Mouse (Mus musculus): Measurements from ENCODE around the gene Haspin. TPM values are rescaled to one million over a fixed set of nuclear protein-coding genes. Genes with fewer than 3 reads are reported as not detected.

Gene Haspin
- polyA plus RNA-seq, 1 experiment, result 256 TPM

- TF ChIP-seq POLR2A (IDR thresholded peaks at IDR 0.05; ENCODE audit: control insufficient read depth, low read depth, low read length) (no peak), CTCF (IDR thresholded peaks at IDR 0.05; ENCODE audit: control insufficient read depth, insufficient read depth, insufficient replicate concordance, low read depth, low read length) (no peak)
- Histone ChIP-seq H3K27ac (ENCODE audit: control insufficient read depth, insufficient read depth, low read depth, low read length) (peak overlapping the region; percentile 82; the same call in 1 of the 2 replicates), H3K4me3 (ENCODE audit: control insufficient read depth, low read depth, low read length) (peak overlapping the region; percentile 95), H3K27me3 (ENCODE audit: control insufficient read depth, insufficient read depth, low read length) (no peaks in the 10 kb centered on the region), H3K4me1 (ENCODE audit: control insufficient read depth, insufficient read depth, low read length) (peaks cover 8% of the 10 kb centered on the region), H3K36me3 (ENCODE audit: control insufficient read depth, insufficient read depth, low read length) (peaks cover 5% of the 10 kb centered on the region)
Observed at GRCm38 (mm10) chr11:73137116-73137515, 978 bp downstream of the Haspin start.

DNA sequence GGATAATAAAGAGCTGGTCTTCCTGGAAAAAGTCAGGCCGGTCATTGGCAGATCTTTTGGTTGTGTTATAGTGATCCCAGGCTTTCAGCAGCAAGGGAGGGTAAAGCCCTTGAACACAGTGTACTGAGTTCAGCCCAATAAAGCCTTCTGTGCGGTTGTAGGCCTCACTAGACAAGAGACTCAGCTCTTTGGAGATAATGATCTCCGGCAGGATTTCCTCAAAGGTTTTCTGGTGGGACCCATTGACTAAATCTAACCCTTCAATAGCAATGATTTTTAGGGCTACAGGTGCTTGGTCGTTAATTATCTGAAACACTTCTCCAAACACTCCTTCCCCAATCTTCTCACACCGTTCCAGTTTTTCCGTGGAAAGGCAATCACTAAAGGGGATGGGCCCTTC lies 1.5 kb downstream of the Haspin start:
- Histone ChIP-seq H3K27ac (ENCODE audit: control insufficient read depth, insufficient read depth, low read depth, low read length) (no peak overlapping the region), H3K36me3 (ENCODE audit: control insufficient read depth, insufficient read depth, low read length) (peaks cover 5% of the 10 kb centered on the region), H3K4me3 (ENCODE audit: control insufficient read depth, low read depth, low read length) (peak overlapping the region; percentile 95), H3K27me3 (ENCODE audit: control insufficient read depth, insufficient read depth, low read length) (no peaks in the 10 kb centered on the region), H3K4me1 (ENCODE audit: control insufficient read depth, insufficient read depth, low read length) (peaks cover 8% of the 10 kb centered on the region)
- TF ChIP-seq CTCF (IDR thresholded peaks at IDR 0.05; ENCODE audit: control insufficient read depth, insufficient read depth, insufficient replicate concordance, low read depth, low read length), result no peak
- no peak for TF ChIP-seq POLR2A (IDR thresholded peaks at IDR 0.05; ENCODE audit: control insufficient read depth, low read depth, low read length)

DNA sequence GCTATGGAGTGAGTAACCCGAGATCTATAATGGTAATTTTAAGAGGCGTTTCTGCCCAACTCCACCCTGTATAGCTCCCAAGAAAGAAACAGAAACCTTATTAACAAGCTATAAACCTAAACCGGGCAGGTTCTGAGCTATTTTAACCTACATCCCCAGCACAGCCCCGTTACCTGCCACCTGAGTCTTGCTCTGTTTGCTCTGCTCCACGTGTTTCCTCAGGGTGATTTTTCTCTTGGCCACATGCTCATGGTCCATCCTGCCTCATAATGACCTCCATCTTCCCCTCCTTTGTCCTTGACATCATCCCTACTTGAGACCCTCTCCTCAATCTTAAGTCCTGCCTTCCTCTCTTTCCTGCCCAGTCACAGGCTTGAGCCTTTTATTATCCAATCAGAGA lies 3.9 kb downstream of the Haspin start:
- Histone ChIP-seq H3K4me3 (ENCODE audit: control insufficient read depth, low read depth, low read length) (peak overlapping the region; percentile 44), H3K27ac (ENCODE audit: control insufficient read depth, insufficient read depth, low read depth, low read length) (no peak overlapping the region), H3K4me1 (ENCODE audit: control insufficient read depth, insufficient read depth, low read length) (peaks cover 8% of the 10 kb centered on the region), H3K27me3 (ENCODE audit: control insufficient read depth, insufficient read depth, low read length) (no peaks in the 10 kb centered on the region), H3K36me3 (ENCODE audit: control insufficient read depth, insufficient read depth, low read length) (peaks cover 5% of the 10 kb centered on the region)
- TF ChIP-seq POLR2A (IDR thresholded peaks at IDR 0.05; ENCODE audit: control insufficient read depth, low read depth, low read length) (no peak), CTCF (IDR thresholded peaks at IDR 0.05; ENCODE audit: control insufficient read depth, insufficient read depth, insufficient replicate concordance, low read depth, low read length) (no peak)

DNA sequence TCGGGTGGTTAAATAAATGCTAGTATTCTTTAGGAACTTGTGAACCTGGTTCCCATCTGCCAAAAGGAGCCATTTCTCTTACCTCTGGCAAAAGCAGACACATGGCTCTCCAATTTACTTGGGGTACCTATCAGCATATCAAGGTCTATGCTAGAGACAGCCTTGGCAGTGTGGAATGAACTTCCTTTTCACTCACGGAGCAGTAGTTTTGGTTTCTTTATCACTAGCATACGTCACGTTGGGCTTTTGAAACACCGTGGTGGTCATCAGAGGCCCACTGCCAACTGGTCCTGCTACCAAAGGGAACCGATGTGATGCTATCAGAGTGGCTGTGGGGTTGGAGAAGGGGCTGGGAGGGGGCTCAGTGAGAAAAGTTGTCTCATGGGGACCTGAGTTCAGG lies 5.1 kb downstream of the Haspin start:
- H3K4me3 ChIP-seq (ENCODE audit: control insufficient read depth, low read depth, low read length), result no peak overlapping the region
- H3K36me3 ChIP-seq (ENCODE audit: control insufficient read depth, insufficient read depth, low read length), result peaks cover 5% of the 10 kb centered on the region
- no peak for TF ChIP-seq CTCF (IDR thresholded peaks at IDR 0.05; ENCODE audit: control insufficient read depth, insufficient read depth, insufficient replicate concordance, low read depth, low read length)
- TF ChIP-seq POLR2A (IDR thresholded peaks at IDR 0.05; ENCODE audit: control insufficient read depth, low read depth, low read length), result no peak
- peaks cover 6% of the 10 kb centered on the region for H3K4me1 ChIP-seq (ENCODE audit: control insufficient read depth, insufficient read depth, low read length)
- H3K27me3 ChIP-seq (ENCODE audit: control insufficient read depth, insufficient read depth, low read length), result no peaks in the 10 kb centered on the region
- no peak overlapping the region for H3K27ac ChIP-seq (ENCODE audit: control insufficient read depth, insufficient read depth, low read depth, low read length)

DNA sequence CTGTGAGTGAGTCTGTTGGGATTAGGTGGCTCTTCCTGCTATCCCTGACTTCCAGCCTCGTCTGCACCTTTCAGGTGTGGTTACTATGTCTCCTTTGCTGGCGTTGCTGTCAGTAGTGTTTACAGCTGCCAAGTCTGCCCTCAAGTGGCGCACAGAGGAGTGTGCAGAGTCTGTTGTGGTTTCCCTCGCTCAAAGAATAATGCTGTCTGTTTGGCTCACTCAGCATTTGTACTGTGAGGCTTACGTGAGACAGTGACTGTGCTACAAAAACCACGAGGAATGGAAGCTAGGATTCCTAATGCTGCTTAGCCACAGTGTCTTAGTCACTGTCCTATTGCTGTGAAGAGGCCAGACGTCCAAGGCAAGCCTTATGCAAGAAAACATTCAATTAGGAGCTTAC lies 7.1 kb downstream of the Haspin start:
- Histone ChIP-seq H3K27ac (ENCODE audit: control insufficient read depth, insufficient read depth, low read depth, low read length) (no peak overlapping the region), H3K27me3 (ENCODE audit: control insufficient read depth, insufficient read depth, low read length) (no peaks in the 10 kb centered on the region), H3K4me3 (ENCODE audit: control insufficient read depth, low read depth, low read length) (no peak overlapping the region), H3K4me1 (ENCODE audit: control insufficient read depth, insufficient read depth, low read length) (no peaks in the 10 kb centered on the region), H3K36me3 (ENCODE audit: control insufficient read depth, insufficient read depth, low read length) (peaks cover 2% of the 10 kb centered on the region; the same call in 1 of the 2 replicates)
- TF ChIP-seq POLR2A (IDR thresholded peaks at IDR 0.05; ENCODE audit: control insufficient read depth, low read depth, low read length) (no peak), CTCF (IDR thresholded peaks at IDR 0.05; ENCODE audit: control insufficient read depth, insufficient read depth, insufficient replicate concordance, low read depth, low read length) (peak; percentile 29; the same call in 1 of the 2 replicates)

DNA sequence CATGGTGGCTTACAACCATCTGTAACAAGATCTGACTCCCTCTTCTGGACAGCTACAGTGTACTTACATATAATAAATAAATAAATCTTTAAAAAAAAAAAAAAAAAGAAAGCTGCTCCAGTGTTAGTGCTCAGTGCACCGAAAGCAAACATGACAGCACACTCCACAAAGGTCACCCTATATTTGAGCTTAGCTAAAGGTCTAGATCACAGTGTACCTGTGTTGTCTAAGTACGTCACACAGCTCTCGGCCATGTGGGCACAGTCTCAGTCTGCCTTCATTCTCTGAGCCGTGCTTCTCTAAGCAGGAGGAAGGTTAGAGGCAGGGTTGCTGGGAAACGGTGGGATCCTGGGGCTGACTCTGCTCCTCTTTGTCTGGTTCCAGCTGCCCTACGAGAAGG lies 11.6 kb downstream of the Haspin start:
- H3K27ac ChIP-seq (ENCODE audit: control insufficient read depth, insufficient read depth, low read depth, low read length), result no peak overlapping the region
- H3K27me3 ChIP-seq (ENCODE audit: control insufficient read depth, insufficient read depth, low read length), result no peaks in the 10 kb centered on the region
- no peak overlapping the region for H3K4me3 ChIP-seq (ENCODE audit: control insufficient read depth, low read depth, low read length)
- H3K36me3 ChIP-seq (ENCODE audit: control insufficient read depth, insufficient read depth, low read length), result no peaks in the 10 kb centered on the region
- H3K4me1 ChIP-seq (ENCODE audit: control insufficient read depth, insufficient read depth, low read length), result peaks cover 2% of the 10 kb centered on the region; the same call in 1 of the 2 replicates
- TF ChIP-seq POLR2A (IDR thresholded peaks at IDR 0.05; ENCODE audit: control insufficient read depth, low read depth, low read length) (no peak), CTCF (IDR thresholded peaks at IDR 0.05; ENCODE audit: control insufficient read depth, insufficient read depth, insufficient replicate concordance, low read depth, low read length) (no peak)

GRCm38 (mm10) chr11:73111414-73111813 lies 26.7 kb downstream of the Haspin start:
- H3K27ac ChIP-seq (ENCODE audit: control insufficient read depth, insufficient read depth, low read depth, low read length), result no peak overlapping the region
- H3K4me1 ChIP-seq (ENCODE audit: control insufficient read depth, insufficient read depth, low read length), result no peaks in the 10 kb centered on the region
- no peak overlapping the region for H3K4me3 ChIP-seq (ENCODE audit: control insufficient read depth, low read depth, low read length)
- H3K36me3 ChIP-seq (ENCODE audit: control insufficient read depth, insufficient read depth, low read length), result no peaks in the 10 kb centered on the region
- TF ChIP-seq POLR2A (IDR thresholded peaks at IDR 0.05; ENCODE audit: control insufficient read depth, low read depth, low read length) (no peak), CTCF (IDR thresholded peaks at IDR 0.05; ENCODE audit: control insufficient read depth, insufficient read depth, insufficient replicate concordance, low read depth, low read length) (no peak)
- no peaks in the 10 kb centered on the region for H3K27me3 ChIP-seq (ENCODE audit: control insufficient read depth, insufficient read depth, low read length)

GRCm38 (mm10) chr11:73109941-73110340 lies 28.2 kb downstream of the Haspin start:
- Histone ChIP-seq H3K27me3 (ENCODE audit: control insufficient read depth, insufficient read depth, low read length) (no peaks in the 10 kb centered on the region), H3K4me1 (ENCODE audit: control insufficient read depth, insufficient read depth, low read length) (no peaks in the 10 kb centered on the region), H3K36me3 (ENCODE audit: control insufficient read depth, insufficient read depth, low read length) (no peaks in the 10 kb centered on the region), H3K4me3 (ENCODE audit: control insufficient read depth, low read depth, low read length) (no peak overlapping the region), H3K27ac (ENCODE audit: control insufficient read depth, insufficient read depth, low read depth, low read length) (no peak overlapping the region)
- TF ChIP-seq CTCF (IDR thresholded peaks at IDR 0.05; ENCODE audit: control insufficient read depth, insufficient read depth, insufficient replicate concordance, low read depth, low read length) (no peak), POLR2A (IDR thresholded peaks at IDR 0.05; ENCODE audit: control insufficient read depth, low read depth, low read length) (no peak)

Data from testis, adult 2 months (tissue).